ENCODE assay signal across 22 mouse cellular contexts in genomic region chr6:138364111-138364510, GRCm38 (mm10).
DNase-seq lines count a peak whose midpoint lies in the region; ATAC-seq lines count a peak whose summit lies in the region.
"Had no signal": no experiment of that assay in that cellular context is flagged by ENCODE, and none has a peak within 500 bp of the region (broad histone marks: within the 10 kb centered on the region; RNA-seq: fewer than 3 reads in every experiment).

No protein-coding gene starts in this region.

- no peak overlapping the region for H3K27ac ChIP-seq in midbrain, embryonic 14.5 days (replicated peaks; ENCODE audit: low read depth, low read length)
- H3K27ac ChIP-seq in midbrain, embryonic 13.5 days: no peak overlapping the region
- no peak overlapping the region for H3K27ac ChIP-seq in stomach, embryonic 16.5 days (ENCODE audit: low read length)
- H3K27ac ChIP-seq in forebrain, embryonic 10.5 days: no peak overlapping the region
- H3K27ac ChIP-seq: embryonic facial prominence, embryonic 13.5 days; heart, adult 2 months; hindbrain, embryonic 12.5 days; kidney, embryonic 15.5 days; midbrain, embryonic 10.5 days; neural tube, embryonic 12.5 days had no signal

- H3K36me3 ChIP-seq in midbrain, embryonic 14.5 days (ENCODE audit: control insufficient read depth, insufficient read depth, low read length): 0 out of 2 replicates have a peak, but pooled peaks cover 3% of the 10 kb centered on the region
- H3K36me3 ChIP-seq in midbrain, embryonic 13.5 days: no peaks in the 10 kb centered on the region; the same call in 1 of the 2 replicates
- no peaks in the 10 kb centered on the region for H3K36me3 ChIP-seq in stomach, embryonic 16.5 days (ENCODE audit: control insufficient read depth, insufficient read depth, low read length)
- H3K36me3 ChIP-seq in forebrain, embryonic 10.5 days (replicated peaks): peaks cover 13% of the 10 kb centered on the region
- H3K36me3 ChIP-seq: embryonic facial prominence, embryonic 13.5 days; hindbrain, embryonic 12.5 days; kidney, embryonic 15.5 days; neural tube, embryonic 12.5 days had no signal

- no peak overlapping the region for H3K4me2 ChIP-seq in midbrain, embryonic 14.5 days (ENCODE audit: low read length)
- H3K4me2 ChIP-seq in midbrain, embryonic 13.5 days (replicated peaks): no peak overlapping the region
- peak overlapping the region; percentile 0; the same call in 1 of the 2 replicates for H3K4me2 ChIP-seq in stomach, embryonic 16.5 days (ENCODE audit: low read depth, low read length)
- H3K4me2 ChIP-seq: embryonic facial prominence, embryonic 13.5 days; hindbrain, embryonic 12.5 days; kidney, embryonic 15.5 days; neural tube, embryonic 12.5 days had no signal

- 70% methylated on average over 5 of the region's 5 CpGs for WGBS in midbrain, embryonic 14.5 days
- 78% methylated on average over 5 of the region's 5 CpGs for WGBS in midbrain, embryonic 13.5 days
- 30% methylated on average over 5 of the region's 5 CpGs for WGBS in stomach, embryonic 16.5 days
- WGBS in forebrain, embryonic 10.5 days: 88% methylated on average over 5 of the region's 5 CpGs

- peak; percentile 25 to 58 for DNase-seq in cerebellum, postnatal 14 days
- no peak for DNase-seq in cerebellum, adult 9-10 months
- peak; percentile 5 for DNase-seq in left cerebral cortex, postnatal 4 days
- no peak for DNase-seq in left cerebral cortex, postnatal 36 days (ENCODE audit: low spot score in 2 of 2)
- DNase-seq in midbrain, embryonic 14.5 days: peak; percentile 7
- no peak for DNase-seq in forebrain, embryonic 10.5 days (ENCODE audit: extremely low spot score, low spot score)
- DNase-seq: adrenal gland, postnatal 14 days; cerebellum, adult 9-11 months; gastrocnemius, postnatal 25 days; heart, adult 2 months; kidney, postnatal 36 days; right cerebral cortex, postnatal 14 days; thymus, postnatal 4 days had no signal

- no peak overlapping the region for H3K4me3 ChIP-seq in midbrain, embryonic 14.5 days (replicated peaks; ENCODE audit: low read depth, low read length)
- H3K4me3 ChIP-seq in midbrain, embryonic 13.5 days (replicated peaks): no peak overlapping the region
- H3K4me3 ChIP-seq in stomach, embryonic 16.5 days (replicated peaks; ENCODE audit: low read length): no peak overlapping the region
- H3K4me3 ChIP-seq in forebrain, embryonic 10.5 days: no peak overlapping the region
- H3K4me3 ChIP-seq: embryonic facial prominence, embryonic 13.5 days; heart, adult 2 months; hindbrain, embryonic 12.5 days; kidney, embryonic 15.5 days; midbrain, embryonic 10.5 days; neural tube, embryonic 12.5 days had no signal

- no peak for ATAC-seq in midbrain, embryonic 14.5 days (ENCODE audit: low FRiP score, low TSS enrichment)
- ATAC-seq in midbrain, embryonic 13.5 days: no peak
- 0 out of 2 replicates have a peak, but pooled peaks have one; percentile 25 for ATAC-seq in stomach, embryonic 16.5 days (ENCODE audit: insufficient read depth, low FRiP score)
- ATAC-seq: forebrain, embryonic 16.5 days; intestine, postnatal 0 days had no signal

- H3K4me1 ChIP-seq in midbrain, embryonic 14.5 days (ENCODE audit: control insufficient read depth, insufficient read depth, low read length): no peaks in the 10 kb centered on the region
- no peaks in the 10 kb centered on the region for H3K4me1 ChIP-seq in midbrain, embryonic 13.5 days (replicated peaks)
- 0 out of 2 replicates have a peak, but pooled peaks cover 2% of the 10 kb centered on the region for H3K4me1 ChIP-seq in stomach, embryonic 16.5 days (ENCODE audit: control insufficient read depth, insufficient read depth, low read length)
- H3K4me1 ChIP-seq in forebrain, embryonic 10.5 days: no peaks in the 10 kb centered on the region
- H3K4me1 ChIP-seq: embryonic facial prominence, embryonic 13.5 days; hindbrain, embryonic 12.5 days; kidney, embryonic 15.5 days; neural tube, embryonic 12.5 days had no signal

- intact Hi-C loops in left cerebral cortex, postnatal 4 days (cut with DNase I): no loop called here
- intact Hi-C loops in left cerebral cortex, postnatal 36 days (cut with DNase I): no loop called here

- no peaks in the 10 kb centered on the region for H3K9me3 ChIP-seq in midbrain, embryonic 14.5 days (ENCODE audit: control insufficient read depth, low read length)
- no peaks in the 10 kb centered on the region for H3K9me3 ChIP-seq in midbrain, embryonic 13.5 days
- H3K9me3 ChIP-seq in stomach, embryonic 16.5 days (replicated peaks; ENCODE audit: control insufficient read depth, low read length): no peaks in the 10 kb centered on the region
- no peaks in the 10 kb centered on the region for H3K9me3 ChIP-seq in forebrain, embryonic 10.5 days
- H3K9me3 ChIP-seq: embryonic facial prominence, embryonic 13.5 days; hindbrain, embryonic 12.5 days; kidney, embryonic 15.5 days; midbrain, embryonic 10.5 days; neural tube, embryonic 12.5 days had no signal

- H3K27me3 ChIP-seq in midbrain, embryonic 14.5 days (ENCODE audit: control insufficient read depth, insufficient read depth, low read length): no peaks in the 10 kb centered on the region
- no peaks in the 10 kb centered on the region for H3K27me3 ChIP-seq in midbrain, embryonic 13.5 days
- no peaks in the 10 kb centered on the region for H3K27me3 ChIP-seq in stomach, embryonic 16.5 days (ENCODE audit: control insufficient read depth, insufficient read depth, low read length)
- no peaks in the 10 kb centered on the region for H3K27me3 ChIP-seq in forebrain, embryonic 10.5 days (ENCODE audit: poor library complexity, severe bottlenecking)
- H3K27me3 ChIP-seq: embryonic facial prominence, embryonic 13.5 days; hindbrain, embryonic 12.5 days; kidney, embryonic 15.5 days; neural tube, embryonic 12.5 days had no signal

- no peak overlapping the region for H3K9ac ChIP-seq in midbrain, embryonic 14.5 days (replicated peaks; ENCODE audit: low read length)
- H3K9ac ChIP-seq in midbrain, embryonic 13.5 days (replicated peaks): no peak overlapping the region
- H3K9ac ChIP-seq in stomach, embryonic 16.5 days (ENCODE audit: low read length): no peak overlapping the region
- H3K9ac ChIP-seq: embryonic facial prominence, embryonic 13.5 days; hindbrain, embryonic 12.5 days; kidney, embryonic 15.5 days; neural tube, embryonic 12.5 days had no signal

Comparison
In these comparisons a context has a peak if more than half of its experiments do, and no peak if none do; other contexts are left out.
1. DNase-seq: peak in cerebellum, postnatal 14 days (2 of 2), left cerebral cortex, postnatal 4 days (single experiment) and midbrain, embryonic 14.5 days (single experiment); none in cerebellum, adult 9-10 months (single experiment), left cerebral cortex, postnatal 36 days (0 of 2) and forebrain, embryonic 10.5 days (single experiment).